Comparison of ENCODE assay signal across 11 mouse cellular contexts in genomic region chr4:47312676-47313075, GRCm38 (mm10). TPM values are rescaled to one million over a fixed set of nuclear protein-coding genes. Genes with fewer than 3 reads are reported as not detected.
DNase-seq lines count a peak whose midpoint lies in the region; ATAC-seq and TF ChIP-seq lines count a peak whose summit lies in the region.
"Had no signal": no experiment of that assay in that cellular context is flagged by ENCODE, and none has a peak within 500 bp of the region (broad histone marks: within the 10 kb centered on the region; RNA-seq: fewer than 3 reads in every experiment).

No protein-coding gene starts in this region.

- no peaks in the 10 kb centered on the region for H3K9me3 ChIP-seq in forebrain, postnatal 0 days (ENCODE audit: low read length)
- H3K9me3 ChIP-seq: lung, embryonic 15.5 days had no signal

- no peak overlapping the region for H3K9ac ChIP-seq in forebrain, postnatal 0 days
- H3K9ac ChIP-seq: lung, embryonic 15.5 days had no signal

- TF ChIP-seq CTCF in forebrain, postnatal 0 days (IDR thresholded peaks at IDR 0.05; ENCODE audit: low read depth) = no peak

- peak overlapping the region; percentile 52; the same call in 1 of the 2 replicates for H3K27ac ChIP-seq in forebrain, postnatal 0 days (ENCODE audit: low read depth, low read length)
- H3K27ac ChIP-seq: lung, embryonic 15.5 days had no signal

- peak; percentile 92 for ATAC-seq in forebrain, postnatal 0 days
- ATAC-seq: activated CD4-positive, CD25-positive, alpha-beta regulatory T cell, adult 4 months had no signal

- no peaks in the 10 kb centered on the region for H3K27me3 ChIP-seq in forebrain, postnatal 0 days (ENCODE audit: insufficient read depth, low read length)
- H3K27me3 ChIP-seq: lung, embryonic 15.5 days had no signal

- H3K4me2 ChIP-seq in forebrain, postnatal 0 days (ENCODE audit: low read depth) = 0 out of 2 replicates have a peak overlapping the region, but pooled peaks have one; percentile 13
- H3K4me2 ChIP-seq: lung, embryonic 15.5 days had no signal

- peak; percentile 88 for DNase-seq in heart, adult 11 months
- DNase-seq in heart, postnatal 14 days = no peak
- DNase-seq in R1 (ENCODE audit: low read depth, low spot score) (peak; percentile 9), MN1 (ENCODE audit: low spot score) (no peak)
- peak; percentile 82 for DNase-seq in forebrain, postnatal 0 days
- DNase-seq in left cerebral cortex, postnatal 14 days (ENCODE audit: low spot score in 2 of 2) = peak; percentile 63 to 74
- DNase-seq in adrenal gland, adult 18-20 months (ENCODE audit: low spot score in 2 of 2) = no peak
- no peak for DNase-seq in embryo, embryonic 10.5 days (ENCODE audit: low spot score)
- DNase-seq: cerebellum, adult 11-12 months had no signal

- WGBS in forebrain, postnatal 0 days = 55% methylated on average over 14 of the region's 14 CpGs

- H3K4me3 ChIP-seq in forebrain, postnatal 0 days (ENCODE audit: low read depth, low read length) = no peak overlapping the region
- H3K4me3 ChIP-seq: lung, embryonic 15.5 days had no signal

- intact Hi-C loops in heart, postnatal 14 days (cut with DNase I) = no loop called here
- intact Hi-C loops in left cerebral cortex, postnatal 14 days (cut with DNase I) = no loop called here

- no peaks in the 10 kb centered on the region for H3K36me3 ChIP-seq in forebrain, postnatal 0 days (ENCODE audit: insufficient read depth)
- H3K36me3 ChIP-seq: lung, embryonic 15.5 days had no signal

- peaks cover 3% of the 10 kb centered on the region; the same call in 1 of the 2 replicates for H3K4me1 ChIP-seq in forebrain, postnatal 0 days (ENCODE audit: insufficient read depth)

RNA-seq across cellular contexts. Expression of gene Tgfbr1, which starts 40.3 kb away (rescaled TPM):
- total RNA-seq in heart, postnatal 14 days (2021) = 10 to 100 TPM; 18.2 to 19.5 TPM
- 46.9 and 47.5 TPM in 2 replicates for total RNA-seq in forebrain, postnatal 0 days (2014; rRNA removed)
- 13.9 and 16.8 TPM in 2 replicates for polyA plus RNA-seq in forebrain, postnatal 0 days (2015; fragmentation: Nextera tagmentation; extraction: Ambion mirVana)
- total RNA-seq in left cerebral cortex, postnatal 14 days (2021) = 10 to 100 TPM; 16.8 to 19.3 TPM
- total RNA-seq in adrenal gland, adult 18-20 months (2021) = 10 to 100 TPM; 33.4 to 42.4 TPM

Comparison
In these comparisons a context has a peak if more than half of its experiments do, and no peak if none do; other contexts are left out.
1. DNase-seq: peak in heart, adult 11 months (single experiment), R1 (single experiment), forebrain, postnatal 0 days (single experiment) and left cerebral cortex, postnatal 14 days (2 of 2); none in heart, postnatal 14 days (0 of 2), adrenal gland, adult 18-20 months (0 of 2), embryo, embryonic 10.5 days (single experiment) and MN1 (single experiment).